Mouse (Mus musculus) cerebellum, postnatal 25 days (tissue): Measurements from ENCODE around the gene Ppme1.

Source experiments
- DNase-seq, 2 experiments: peaks; one replicate each; pipeline ENCODE4 v3.0.0; 2021; ENCODE audit warnings: mixed read lengths in 2 of 2

The Ppme1 gene

DNA sequence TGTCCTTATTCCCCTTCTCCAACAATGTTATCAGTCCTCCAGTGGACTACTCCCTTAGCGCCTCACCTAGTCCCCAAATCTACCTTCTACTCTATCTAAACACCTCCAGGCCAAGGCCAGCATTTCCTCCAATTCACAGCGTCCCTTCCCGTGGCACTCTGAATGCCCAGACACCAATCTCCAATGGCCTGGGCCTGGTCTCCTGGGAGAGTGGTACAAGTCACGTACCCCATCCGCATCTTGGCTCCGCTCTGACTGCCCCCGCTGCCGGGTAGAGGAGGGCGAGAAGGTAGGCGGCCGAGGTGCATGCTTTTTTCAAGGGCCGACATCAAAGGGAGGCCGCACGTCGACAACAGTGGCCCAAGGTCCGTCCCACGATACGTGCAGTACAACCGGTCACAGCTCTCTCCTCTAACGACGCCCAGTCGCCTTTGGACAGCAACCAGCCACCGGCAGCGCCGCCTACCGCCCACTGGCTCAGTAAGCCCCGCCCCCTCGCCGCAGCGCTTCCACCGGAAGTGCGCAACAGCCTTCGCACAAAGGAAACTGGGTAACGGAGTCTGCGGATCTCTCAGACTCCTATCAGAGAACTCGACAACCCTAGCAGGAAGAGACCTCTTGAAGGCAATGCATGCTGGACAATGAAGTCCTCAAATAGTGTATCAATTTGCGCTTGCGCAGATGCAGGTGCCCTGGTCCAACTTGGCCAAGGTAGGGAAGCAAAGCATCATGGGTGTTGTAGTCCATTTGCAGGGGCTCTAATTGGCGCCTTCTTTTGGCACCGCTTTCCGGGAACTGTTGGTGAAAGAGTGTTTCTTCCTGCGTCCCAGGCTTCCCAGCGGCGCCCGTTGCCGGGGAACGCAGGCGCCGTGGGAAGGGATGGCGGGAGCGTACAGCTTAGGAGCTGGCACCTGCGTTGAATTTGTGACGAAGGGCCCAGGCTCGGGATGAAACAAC, at the start of gene Ppme1, which contains the start of gene C2cd3:
Gene Ppme1, minus strand, starts transcription at position 813 of the 957 bp plus-strand sequence.
Gene C2cd3, plus strand, starts transcription at position 739 of the 957 bp plus-strand sequence.
- peak; percentile 99 for DNase-seq

DNA sequence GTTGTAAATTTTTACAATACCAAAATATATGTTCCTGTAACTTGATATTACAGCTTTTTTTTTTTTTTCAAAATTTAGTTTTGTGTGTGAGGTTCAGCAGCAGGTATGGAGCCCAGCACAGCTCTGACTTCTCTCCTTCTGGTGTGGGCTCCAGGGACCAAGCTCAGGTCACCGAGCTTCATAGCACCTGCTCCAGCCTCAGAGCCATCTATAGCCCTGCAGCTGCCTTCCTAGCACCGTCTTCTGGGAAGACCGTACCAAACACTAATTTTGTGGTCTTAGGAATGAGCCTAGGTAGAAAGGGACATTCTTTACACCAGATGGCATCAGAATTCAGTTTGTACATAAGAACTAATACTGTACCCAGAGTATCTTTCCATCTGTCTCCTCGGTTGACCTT, 36.6 kb upstream of the Ppme1 start:
- no peak for DNase-seq

DNA sequence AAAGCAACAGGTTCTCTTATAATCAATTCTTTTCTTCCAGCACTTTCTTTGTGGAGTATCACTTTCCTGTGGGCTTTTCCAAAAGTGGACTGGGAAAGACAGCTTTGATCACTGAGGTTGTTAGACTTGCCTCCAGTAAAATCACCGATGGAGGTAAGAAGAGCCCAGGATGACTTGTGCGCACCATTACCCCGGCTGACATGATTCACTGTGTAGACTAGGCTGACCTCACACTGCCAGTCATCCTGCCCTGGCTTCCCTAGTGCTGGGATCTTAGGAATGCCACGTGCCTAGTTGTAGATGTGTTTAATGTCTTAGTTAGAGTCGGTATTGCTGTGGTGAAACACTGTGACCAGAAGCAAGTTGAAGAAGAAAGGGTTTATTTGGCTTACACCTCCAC, 35.6 kb upstream of the Ppme1 start:
- no peak for DNase-seq

DNA sequence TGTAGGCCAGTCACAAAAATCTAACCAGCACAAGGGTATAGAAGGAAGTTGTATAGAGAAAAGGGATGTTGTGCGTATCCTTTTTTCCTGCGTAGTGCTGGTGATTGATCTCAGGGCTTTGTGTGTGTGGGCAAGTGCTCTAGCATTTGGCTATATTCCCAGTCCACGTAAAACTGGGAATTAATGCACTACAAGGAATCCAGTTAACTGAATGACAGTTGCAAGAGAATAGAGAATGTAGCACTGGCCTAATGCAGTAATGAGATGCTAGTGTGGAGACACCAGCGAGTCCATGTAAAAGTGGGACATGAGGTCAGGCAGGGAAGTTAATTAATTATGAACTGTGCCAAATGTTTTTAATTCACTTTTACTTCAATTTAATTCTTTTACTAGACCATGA, 30.6 kb upstream of the Ppme1 start:
- no peak for DNase-seq

DNA sequence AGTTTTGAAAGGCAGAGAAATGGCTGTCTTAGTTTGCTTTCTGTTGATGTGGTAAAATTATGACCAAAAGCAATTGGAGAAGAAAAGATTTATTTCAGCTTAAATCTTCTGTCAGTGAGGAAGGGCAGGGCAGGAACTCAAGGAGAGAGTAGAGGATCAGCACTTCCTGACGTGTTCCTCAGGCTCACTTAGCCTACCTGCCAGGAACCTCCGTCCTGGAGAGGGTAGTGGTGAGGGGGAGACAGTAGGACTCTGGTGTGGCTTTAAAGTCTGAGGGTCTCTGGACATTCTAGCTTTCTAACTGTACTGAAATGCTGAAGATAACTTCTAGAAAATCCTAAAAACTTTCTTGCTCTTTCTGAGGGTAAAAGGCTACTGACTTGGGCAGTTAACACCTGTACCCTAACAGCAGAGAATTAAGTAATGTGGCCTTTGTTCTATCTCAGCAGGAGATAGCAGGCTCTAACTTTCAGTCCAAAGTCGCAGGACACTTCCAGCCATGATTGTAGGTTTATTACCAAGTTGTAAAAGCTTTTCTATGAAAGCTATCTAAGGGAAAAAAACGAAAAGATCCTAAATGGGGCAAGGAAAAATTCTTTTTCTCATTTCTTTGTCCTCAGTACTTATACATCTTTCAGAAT, 28.9 kb upstream of the Ppme1 start:
- no peak for DNase-seq

DNA sequence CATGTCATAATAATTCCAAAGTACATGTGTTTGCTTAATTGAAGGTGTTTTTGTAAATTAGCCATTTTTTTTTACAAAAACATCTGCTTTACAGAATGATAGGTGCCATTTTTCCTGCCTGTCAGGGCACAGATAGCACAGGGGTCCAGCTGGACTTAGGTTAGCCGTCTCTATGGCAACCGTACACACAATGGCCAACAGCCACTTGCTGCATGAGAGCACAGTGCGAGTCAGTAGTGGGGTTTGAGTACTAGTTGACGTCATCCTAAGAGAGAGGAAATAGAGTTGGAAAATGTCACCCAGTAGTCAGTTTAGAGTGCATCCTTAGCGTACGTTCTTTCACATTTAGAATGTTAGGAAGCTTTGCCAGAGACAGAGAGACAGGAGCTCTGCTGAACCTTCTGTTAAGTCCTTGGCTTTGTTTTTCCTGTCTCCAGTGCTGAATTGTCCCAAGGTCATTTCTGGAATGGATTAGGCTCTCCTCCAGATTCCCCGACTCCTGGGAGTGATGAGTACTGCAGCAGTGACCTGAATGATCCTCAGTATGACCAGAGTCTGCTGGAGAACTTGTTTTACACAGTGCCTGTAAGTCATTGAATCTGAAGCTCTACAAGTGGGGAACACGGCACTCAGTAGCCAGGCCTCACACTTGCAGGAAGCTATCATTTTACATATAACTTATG, 27.3 kb upstream of the Ppme1 start:
- no peak for DNase-seq

DNA sequence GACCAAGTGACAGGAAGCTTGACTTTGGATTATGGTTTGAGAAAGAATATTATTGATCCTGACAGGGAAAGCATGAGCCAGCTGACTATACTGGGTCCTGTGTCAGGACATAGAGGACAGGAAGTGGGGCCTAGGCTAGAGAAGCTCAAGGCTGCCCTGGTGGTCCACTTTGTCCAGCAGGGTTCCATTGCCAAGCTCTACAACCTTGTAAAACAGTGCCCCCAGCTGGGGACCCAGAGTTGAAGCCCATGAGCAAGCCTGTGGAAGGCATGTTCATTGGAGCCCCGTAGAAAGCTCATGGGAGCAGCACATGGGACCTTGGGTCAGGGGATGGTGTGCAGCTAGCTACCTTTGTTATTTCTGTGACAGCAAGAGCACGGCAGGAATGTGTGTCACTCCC, 20.2 kb upstream of the Ppme1 start:
- DNase-seq: no peak

DNA sequence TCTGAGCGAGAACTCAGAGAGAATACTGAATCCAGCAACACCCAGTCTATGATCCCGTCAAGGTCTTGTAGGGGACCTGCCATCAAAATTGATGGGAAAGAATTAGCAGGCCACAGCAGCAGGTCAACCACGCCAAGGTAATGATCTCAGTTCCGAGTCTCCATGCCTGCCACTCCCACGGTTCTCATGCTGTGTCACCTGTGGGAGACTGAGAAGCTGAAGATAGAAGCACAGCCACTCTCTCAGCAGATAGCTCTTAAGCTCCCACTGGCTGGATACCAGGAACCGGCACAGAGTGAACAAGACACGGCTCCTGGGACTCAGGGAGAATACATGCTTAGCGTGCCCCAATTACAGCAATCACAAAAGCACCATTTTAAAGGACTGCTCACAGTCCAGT, 18.1 kb upstream of the Ppme1 start:
- DNase-seq: no peak

DNA sequence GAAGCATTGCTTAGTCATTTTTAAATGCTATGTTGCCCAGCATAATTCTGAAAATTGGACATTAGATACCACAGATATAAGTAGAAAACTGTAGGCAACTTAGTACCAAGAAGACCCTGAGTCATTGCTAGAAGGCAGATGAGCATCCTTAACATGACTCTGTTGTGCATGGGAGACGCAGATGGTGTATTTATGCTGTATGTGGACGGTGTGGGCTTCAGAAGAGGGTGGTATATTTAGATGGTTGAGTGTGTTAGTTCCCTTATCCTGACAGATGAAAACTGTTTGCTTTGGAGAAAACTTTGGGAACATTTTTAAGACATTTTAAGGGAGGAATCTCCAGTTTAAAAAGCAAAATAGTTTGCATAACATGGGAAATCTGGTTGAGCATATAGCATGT, 16.1 kb upstream of the Ppme1 start:
- DNase-seq: no peak

DNA sequence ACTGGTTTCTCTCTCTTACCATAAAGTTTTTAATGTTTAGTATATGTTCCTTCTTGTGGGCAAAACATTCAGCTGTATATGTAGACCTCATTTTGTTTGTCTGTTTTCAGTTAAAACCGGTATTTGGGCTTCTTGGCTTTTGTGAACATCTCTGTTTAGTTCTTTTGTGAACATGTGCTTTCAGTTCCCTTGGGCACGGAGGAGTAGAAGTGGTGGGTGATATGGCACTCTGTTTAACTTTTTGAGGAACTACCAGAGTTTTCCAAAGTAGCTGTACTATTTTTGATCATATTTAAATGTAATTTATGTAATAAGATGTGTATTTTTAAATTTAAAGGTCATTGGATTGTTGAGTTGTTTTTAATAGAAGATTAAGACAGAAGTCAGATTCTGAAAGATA, 11.1 kb upstream of the Ppme1 start:
- DNase-seq: no peak

DNA sequence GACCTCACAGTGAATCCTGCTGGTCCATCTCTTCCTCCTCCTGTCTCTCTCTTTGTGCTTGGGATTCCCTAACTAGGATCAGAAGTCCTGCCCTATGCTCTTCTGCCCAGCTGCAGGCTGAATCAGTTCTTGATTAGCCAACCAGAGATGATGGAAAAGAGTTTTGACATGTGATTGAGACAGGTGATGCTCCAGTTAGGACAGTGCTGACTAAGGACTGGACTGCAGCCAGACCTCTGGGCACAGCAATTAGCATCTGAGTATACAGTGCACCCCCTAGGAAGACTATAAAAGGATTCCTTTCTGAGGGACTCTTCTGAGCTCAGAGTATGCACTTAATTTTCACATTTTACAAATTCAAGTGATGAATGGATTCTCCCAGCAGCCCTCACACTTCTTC, 9.1 kb upstream of the Ppme1 start:
- no peak for DNase-seq

DNA sequence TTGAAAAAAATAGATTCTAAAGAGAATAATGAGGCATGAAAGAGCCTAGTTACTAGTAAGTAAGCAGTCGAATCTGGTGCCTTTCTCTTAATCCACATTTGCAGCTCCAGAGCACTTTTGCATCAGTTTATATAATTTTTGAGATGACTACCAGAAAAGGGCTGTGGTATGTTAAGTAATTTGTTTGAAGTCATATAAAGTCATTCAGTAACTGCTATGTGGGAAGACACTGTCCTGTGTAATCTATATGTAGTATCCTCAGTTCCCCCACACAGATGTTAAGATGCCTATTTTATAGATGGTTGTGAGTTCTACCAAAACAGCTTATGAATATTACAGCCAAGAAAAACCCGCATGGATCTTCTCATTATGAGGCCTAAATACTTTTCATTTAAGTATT, 6.2 kb upstream of the Ppme1 start:
- no peak for DNase-seq

DNA sequence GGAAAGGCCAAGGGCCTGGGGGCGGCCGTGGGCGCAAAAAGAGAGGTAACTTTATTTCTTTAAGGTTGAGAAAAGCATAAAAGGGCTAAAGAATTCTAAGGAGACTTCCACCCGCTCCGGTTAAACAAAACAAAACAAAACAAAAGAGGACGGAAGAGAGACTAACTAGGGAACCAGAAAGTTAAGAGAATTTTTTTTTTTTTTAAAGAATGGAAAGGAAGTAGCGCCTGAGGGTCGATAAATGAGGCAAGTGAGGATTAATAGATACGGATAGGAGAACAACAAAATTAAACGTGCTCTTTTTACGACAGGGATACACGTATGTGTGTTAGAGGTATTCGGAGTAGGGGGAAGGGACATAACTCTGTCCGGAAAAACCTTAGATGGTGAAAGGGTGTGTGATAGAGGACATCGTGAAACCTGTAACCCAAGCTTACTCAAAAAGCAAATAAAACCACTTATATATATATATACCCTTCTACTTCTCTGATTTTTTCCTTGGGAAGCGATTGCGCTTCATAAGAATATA, 409 bp upstream of the Ppme1 start:
- no peak for DNase-seq

DNA sequence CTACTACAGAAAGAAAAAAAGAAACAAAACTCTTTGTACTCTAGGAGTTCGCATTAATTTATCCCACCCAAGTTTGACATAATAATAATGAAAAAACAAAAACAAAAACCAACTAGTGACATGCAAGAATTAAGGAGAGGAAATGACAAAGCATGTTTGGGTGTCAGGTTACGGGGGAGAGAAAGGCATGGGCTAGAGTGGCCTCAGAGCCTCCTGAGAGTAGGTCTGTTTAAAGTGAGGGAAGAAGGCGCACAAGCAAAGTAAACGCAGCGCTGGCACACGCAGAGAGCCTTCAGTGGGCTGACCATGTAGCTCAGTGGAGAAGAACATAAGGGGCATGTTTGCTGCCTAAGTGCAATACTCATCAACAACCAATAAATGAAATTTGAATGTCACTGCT, 7.2 kb downstream of the Ppme1 start:
- DNase-seq: no peak

DNA sequence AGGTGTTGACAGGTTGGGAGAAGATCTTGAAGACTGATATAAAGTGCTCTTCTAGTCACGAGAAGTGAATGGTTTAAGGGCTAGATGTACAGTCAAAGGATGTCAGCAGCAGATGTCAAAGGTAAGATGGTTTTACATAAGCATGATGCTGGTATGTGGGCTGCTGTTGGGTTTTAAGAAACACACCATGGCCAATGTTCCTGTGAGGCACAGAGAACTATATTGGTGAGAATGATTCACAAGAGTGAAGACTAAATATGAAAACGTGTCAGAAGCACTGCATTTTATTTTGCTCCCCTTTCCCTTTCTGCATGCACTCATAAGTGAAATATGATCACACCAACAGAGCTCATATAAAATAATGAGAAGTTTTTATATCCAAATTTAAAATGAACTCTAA, 8.9 kb downstream of the Ppme1 start:
- DNase-seq: no peak

DNA sequence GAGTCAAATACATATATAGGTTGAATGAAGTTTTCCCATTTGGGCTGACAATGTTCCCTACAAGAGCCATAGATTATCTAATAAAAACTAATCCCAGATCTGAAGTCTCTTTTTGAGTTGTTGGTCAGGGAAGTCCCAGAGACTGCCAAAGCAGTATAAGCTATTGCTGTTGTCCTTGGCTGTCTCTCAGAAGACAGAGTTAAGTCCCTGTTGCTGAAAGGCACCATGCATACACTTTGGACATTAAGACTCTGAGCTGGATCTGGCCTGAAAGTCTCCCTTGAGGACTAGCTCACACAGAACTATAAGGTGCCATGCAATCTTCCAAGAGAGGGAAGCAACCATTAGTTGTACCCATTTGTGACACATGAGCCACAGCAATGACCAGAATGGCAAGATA, 14.3 kb downstream of the Ppme1 start:
- DNase-seq: no peak

DNA sequence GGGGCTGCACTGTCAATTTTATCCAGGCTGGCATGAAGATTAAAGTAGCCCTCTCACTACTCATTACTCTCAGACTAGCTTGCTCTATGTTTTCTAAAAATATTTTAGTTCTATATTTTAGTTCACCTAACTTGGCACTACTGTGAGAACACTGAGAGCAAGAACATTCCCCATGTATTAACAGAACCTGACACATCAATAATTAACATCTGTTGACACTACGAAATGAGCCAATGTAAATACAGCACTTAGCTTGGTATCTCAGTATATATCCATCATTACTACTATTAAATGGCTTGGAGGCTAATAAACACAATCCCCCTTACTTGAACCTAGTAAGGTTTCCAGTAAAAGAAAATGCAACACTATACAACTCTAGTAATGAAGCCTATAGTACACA, 15.3 kb downstream of the Ppme1 start:
- DNase-seq: no peak

DNA sequence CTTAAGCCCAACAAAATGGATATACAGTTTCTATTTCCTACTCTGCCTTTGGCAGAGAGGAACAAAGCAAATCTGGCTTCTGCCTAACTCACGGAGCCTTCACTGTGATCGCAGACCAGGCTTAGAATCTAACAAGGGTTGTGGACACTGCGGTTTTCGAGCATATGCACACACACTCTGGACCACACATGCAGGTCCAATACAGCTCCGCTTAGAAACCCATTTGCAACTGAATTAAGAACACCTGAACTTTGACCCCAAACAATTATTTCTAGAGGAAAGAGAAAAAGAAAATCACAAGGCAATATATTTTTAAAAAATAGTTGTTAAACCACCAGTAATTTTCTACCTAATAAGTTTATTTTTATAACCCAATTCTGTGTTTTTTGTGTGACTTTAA, 15.8 kb downstream of the Ppme1 start:
- DNase-seq: no peak

DNA sequence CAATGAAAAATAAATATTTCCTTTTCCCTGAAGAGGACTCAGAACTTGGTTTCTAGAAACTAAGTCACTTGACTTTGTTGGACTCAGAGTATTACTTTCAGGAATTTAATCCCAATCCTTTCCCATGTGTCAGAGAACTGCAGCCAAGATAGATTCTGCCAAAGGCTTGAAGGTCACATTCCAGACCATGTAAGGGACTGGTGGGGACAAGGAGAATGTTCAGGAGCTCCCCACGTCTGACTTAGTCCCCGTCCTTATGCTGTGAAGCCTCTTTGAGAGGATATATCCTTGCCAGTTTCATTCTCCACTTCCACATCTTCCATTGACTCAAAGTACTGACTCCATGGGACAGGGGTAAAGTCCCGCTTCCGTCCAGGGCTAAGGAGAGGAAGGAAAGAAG, 17.1 kb downstream of the Ppme1 start:
- DNase-seq: no peak

DNA sequence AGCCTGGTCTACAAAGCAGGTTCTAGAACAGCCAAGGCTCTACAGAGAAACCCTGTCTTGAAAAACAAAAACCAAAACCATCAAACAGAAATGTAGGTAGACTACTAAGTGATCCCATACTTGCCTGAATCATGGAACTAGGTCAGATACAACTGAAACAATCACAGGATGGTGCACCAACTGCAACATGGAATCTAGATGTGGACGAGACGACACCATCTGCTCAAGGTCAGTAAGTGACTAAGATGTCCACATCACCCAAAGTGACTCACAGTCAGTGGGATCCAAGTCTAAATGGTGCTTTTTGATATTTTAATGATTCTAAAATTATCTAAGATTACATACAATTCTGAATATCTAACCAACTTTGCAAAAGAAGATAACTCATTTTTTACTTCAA, 36.2 kb downstream of the Ppme1 start:
- DNase-seq: no peak

DNA sequence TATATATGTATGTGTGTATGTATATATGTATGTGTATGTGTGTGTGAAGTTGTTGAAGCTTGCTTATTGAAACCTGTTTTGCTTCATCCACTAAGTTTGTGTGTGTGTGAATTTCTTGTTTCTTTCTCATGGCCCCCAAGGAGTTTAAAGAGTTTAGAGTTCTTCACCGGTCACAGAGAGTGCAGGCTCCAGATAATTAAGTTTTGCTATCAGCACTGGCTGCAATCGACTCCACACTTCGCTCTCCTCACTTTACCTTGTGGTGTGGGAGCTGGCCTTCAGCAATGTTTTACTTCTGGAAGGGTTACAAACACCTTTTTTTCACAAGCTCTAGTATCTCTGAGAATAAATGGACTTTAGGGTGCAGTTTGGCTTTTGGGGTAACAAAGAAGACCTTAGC, 40.8 kb downstream of the Ppme1 start:
- DNase-seq: no peak

DNA sequence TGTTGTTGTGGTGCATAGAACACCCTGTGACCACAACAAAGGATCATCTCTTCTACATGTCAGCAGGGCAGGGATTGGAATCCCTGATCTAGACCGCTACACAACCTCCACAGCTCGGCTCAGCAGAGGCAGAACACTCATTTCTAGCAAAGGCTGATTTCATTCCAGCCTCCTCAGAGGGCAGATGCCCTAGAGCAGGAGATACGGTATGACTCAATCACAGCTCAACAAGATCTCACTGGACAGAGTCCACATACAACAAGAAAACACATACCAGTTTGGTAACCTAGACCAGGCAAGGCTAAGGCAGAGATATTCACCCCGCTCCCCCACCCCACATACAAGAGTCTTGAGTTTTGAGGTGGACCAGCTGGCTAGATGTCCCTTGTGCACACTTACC, 43.5 kb downstream of the Ppme1 start:
- DNase-seq: no peak

DNA sequence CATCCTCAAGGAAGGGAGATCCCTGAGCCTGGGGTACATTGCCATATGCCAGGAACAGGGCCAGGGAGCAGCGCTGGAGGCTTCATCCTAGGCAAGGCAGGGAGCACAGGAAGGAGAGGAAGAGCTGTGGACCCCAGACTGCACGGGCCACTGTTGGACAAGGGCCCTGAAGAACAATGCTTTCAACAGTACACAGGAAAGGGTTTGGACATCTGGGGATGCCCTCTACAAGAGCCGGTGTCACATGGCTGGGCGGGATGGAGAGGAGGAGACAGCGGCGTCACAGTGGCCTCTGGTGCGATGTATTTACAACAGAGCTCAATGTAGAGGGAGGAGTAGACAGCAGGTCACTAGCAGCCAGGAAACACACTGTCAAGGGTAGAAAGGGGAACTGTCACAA, 44.6 kb downstream of the Ppme1 start:
- no peak for DNase-seq

DNA sequence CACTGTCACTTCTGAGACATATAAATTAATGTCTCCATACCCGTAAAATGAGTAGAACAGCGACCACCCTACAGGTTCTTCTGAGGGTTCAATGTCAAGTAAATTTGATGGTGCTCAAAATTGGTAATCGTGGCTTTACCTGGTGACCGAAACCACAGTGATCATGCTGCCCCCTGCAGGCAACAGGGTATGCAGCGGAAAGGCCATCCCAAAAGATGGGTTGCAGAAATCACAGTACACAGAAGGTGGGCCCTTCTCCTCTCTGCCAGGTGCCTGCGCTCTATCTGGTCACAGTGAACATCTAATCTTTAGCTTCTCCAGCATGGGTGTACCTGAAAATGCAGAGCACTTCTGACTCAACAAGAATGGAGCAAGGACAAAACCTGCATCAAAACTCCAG, 46.6 kb downstream of the Ppme1 start:
- DNase-seq: peak; percentile 30 to 64
